Mouse (Mus musculus): ENCODE measurements at regions not wholly inside any gene's neighbourhood (a gene's known extent, or its start where the extent isn't known, plus 50 kb on each side); places are given as distances from the start of the nearest gene placed in this dataset.

- no peak for DNase-seq
These were observed 188.5 kb upstream of the Bcl6 start for GRCm38 (mm10) chr16:24177131-24177530.

- peak; percentile 53 for DNase-seq
These were observed 187.4 kb upstream of the Bcl6 start for GRCm38 (mm10) chr16:24176057-24176456.

GRCm38 (mm10) chr16:24175235-24175760, 186.6 kb upstream of the Bcl6 start:
- DNase-seq: no peak

- no peak for DNase-seq
These were observed 185.9 kb upstream of the Bcl6 start for GRCm38 (mm10) chr16:24174595-24174994.

GRCm38 (mm10) chr16:24173783-24174518, 185.3 kb upstream of the Bcl6 start:
- DNase-seq: no peak

- DNase-seq: no peak
These were observed 184.0 kb upstream of the Bcl6 start for GRCm38 (mm10) chr16:24172653-24173052.

- no peak for DNase-seq
These were observed 183.4 kb upstream of the Bcl6 start for GRCm38 (mm10) chr16:24172065-24172464.

- no peak for DNase-seq
These were observed 182.5 kb upstream of the Bcl6 start for GRCm38 (mm10) chr16:24171161-24171560.

- DNase-seq: no peak
These were observed 177.8 kb upstream of the Bcl6 start for GRCm38 (mm10) chr16:24166496-24166895.

- no peak for DNase-seq
These were observed 176.9 kb upstream of the Bcl6 start for GRCm38 (mm10) chr16:24165461-24166081.

- DNase-seq: no peak
These were observed 172.1 kb upstream of the Bcl6 start for GRCm38 (mm10) chr16:24160705-24161285.

- no peak for DNase-seq
These were observed 170.7 kb upstream of the Bcl6 start for GRCm38 (mm10) chr16:24159336-24159735.

- DNase-seq: no peak
These were observed 169.1 kb upstream of the Bcl6 start for GRCm38 (mm10) chr16:24157753-24158152.

GRCm38 (mm10) chr16:24156729-24157430, 168.2 kb upstream of the Bcl6 start:
- DNase-seq: no peak

- no peak for DNase-seq
These were observed 166.2 kb upstream of the Bcl6 start for GRCm38 (mm10) chr16:24154816-24155357.

- DNase-seq: no peak
These were observed 165.3 kb upstream of the Bcl6 start for GRCm38 (mm10) chr16:24153943-24154342.

- DNase-seq: no peak
These were observed 163.2 kb upstream of the Bcl6 start for GRCm38 (mm10) chr16:24151831-24152247.

- no peak for DNase-seq
These were observed 162.6 kb upstream of the Bcl6 start for GRCm38 (mm10) chr16:24151178-24151725.

- no peak for DNase-seq
These were observed 161.9 kb upstream of the Bcl6 start for GRCm38 (mm10) chr16:24150512-24150911.

GRCm38 (mm10) chr16:24149441-24149840, 160.8 kb upstream of the Bcl6 start:
- no peak for DNase-seq

GRCm38 (mm10) chr16:24143894-24144293, 155.2 kb upstream of the Bcl6 start:
- DNase-seq: no peak

GRCm38 (mm10) chr16:24142915-24143541, 154.4 kb upstream of the Bcl6 start:
- DNase-seq: no peak
